Mouse (Mus musculus): Measurements from ENCODE around the gene Avpi1.

- no peak for TF ChIP-seq CTCF (IDR thresholded peaks at IDR 0.05; ENCODE audit: extremely low read depth, insufficient read length, insufficient replicate concordance, low read depth, low read length)
- TF ChIP-seq POLR2A (IDR thresholded peaks at IDR 0.05; ENCODE audit: low read depth, low read length), result no peak
Measured at GRCm38 (mm10) chr19:42167489-42167888, 38.6 kb upstream of the Avpi1 start.
